Mouse (Mus musculus) T-helper 1 cell (primary cell): ENCODE data around the gene Map4.
"Not testable (repeated sequence)": the region's sequence is repeated elsewhere in the genome, so short reads cannot be mapped to it uniquely, and the experiment has no call there.

ENCODE experiments used
- in situ Hi-C: fragments of 300-600 bp; cut with MboI, MseI; formaldehyde crosslinking; loops from one replicate; pipeline ENCODE4 v1.15.1; 2025; ENCODE audit warnings: high pct_unique_total_duplicates

The Map4 gene

GRCm38 (mm10) chr9:110060761-110061160, 129.5 kb downstream of the Map4 start:
- in situ Hi-C loops: no loop called here

GRCm38 (mm10) chr9:110062405-110062804, 131.1 kb downstream of the Map4 start:
- in situ Hi-C loops: no loop called here

- in situ Hi-C loops: no loop called here
Observed at GRCm38 (mm10) chr9:110062861-110063260, 131.6 kb downstream of the Map4 start.

- in situ Hi-C loops: no loop called here
Observed at GRCm38 (mm10) chr9:110064641-110065040, 133.4 kb downstream of the Map4 start.

- in situ Hi-C loops: no loop called here
Observed at GRCm38 (mm10) chr9:110068745-110069144, 137.5 kb downstream of the Map4 start.

GRCm38 (mm10) chr9:110070358-110070757, 139.1 kb downstream of the Map4 start:
- in situ Hi-C loops: loop anchor here (5.0 kb wide), 2 partner anchors 83 to 163 kb away; no protein-coding TSS in a partner anchor

GRCm38 (mm10) chr9:110071011-110071410, 139.8 kb downstream of the Map4 start:
- in situ Hi-C loops: loop anchor here (5.0 kb wide), 2 partner anchors 84 to 164 kb away; no protein-coding TSS in a partner anchor

GRCm38 (mm10) chr9:110071843-110072242, 140.6 kb downstream of the Map4 start:
- in situ Hi-C loops: loop anchor here (5.0 kb wide), 2 partner anchors 85 to 165 kb away; no protein-coding TSS in a partner anchor

- in situ Hi-C loops: not testable (repeated sequence)
Observed at GRCm38 (mm10) chr9:110076468-110076867, 145.2 kb downstream of the Map4 start.

GRCm38 (mm10) chr9:110081066-110081465, 149.8 kb downstream of the Map4 start:
- in situ Hi-C loops: no loop called here

GRCm38 (mm10) chr9:110084201-110084964, 153.1 kb downstream of the Map4 start:
- in situ Hi-C loops: no loop called here

GRCm38 (mm10) chr9:110085693-110086092, 154.4 kb downstream of the Map4 start:
- in situ Hi-C loops: no loop called here

GRCm38 (mm10) chr9:110093303-110093702, 162.0 kb downstream of the Map4 start:
- in situ Hi-C loops: no loop called here

GRCm38 (mm10) chr9:110094761-110095160, 163.5 kb downstream of the Map4 start:
- in situ Hi-C loops: no loop called here

GRCm38 (mm10) chr9:110097791-110098190, 166.5 kb downstream of the Map4 start:
- in situ Hi-C loops: no loop called here

- in situ Hi-C loops: no loop called here
Observed at GRCm38 (mm10) chr9:110100627-110101600, 169.7 kb downstream of the Map4 start.

- in situ Hi-C loops: no loop called here
Observed at GRCm38 (mm10) chr9:110116353-110116976, 185.2 kb downstream of the Map4 start.

- in situ Hi-C loops: no loop called here
Observed at GRCm38 (mm10) chr9:110116977-110117778, 185.9 kb downstream of the Map4 start, which contains the start of gene Smarcc1. Gene Smarcc1, plus strand, starts transcription at chr9:110117708.

- in situ Hi-C loops: no loop called here
Observed at GRCm38 (mm10) chr9:110117779-110118139, 186.5 kb downstream of the Map4 start, which contains the start of gene Dhx30. Gene Dhx30, minus strand, starts transcription at chr9:110117830.

- in situ Hi-C loops: no loop called here
Observed at GRCm38 (mm10) chr9:110118249-110118648, 187.0 kb downstream of the Map4 start.

GRCm38 (mm10) chr9:110121424-110121823, 190.2 kb downstream of the Map4 start:
- in situ Hi-C loops: no loop called here
